Mouse (Mus musculus) embryonic facial prominence, embryonic 11.5 days (tissue): Measurements from ENCODE around the gene E130114P18Rik. TPM values are rescaled to one million over a fixed set of nuclear protein-coding genes. Genes with fewer than 3 reads are reported as not detected.

ENCODE experiments used
- ATAC-seq: fragments of 200-750 bp; cut with Nextera tagmentation; replicated peaks from 2 replicates; pipeline ENCODE4 v1.8.0; 2017; ENCODE audit warnings: low read depth; ENCODE audit not compliant: insufficient number of reproducible peaks, low FRiP score, low TSS enrichment
- DNase-seq: peaks from one replicate; pipeline ENCODE4 v3.0.0-alpha.2; 2015; ENCODE audit warnings: low spot score
- H3K27ac ChIP-seq: fragments of 300-500 bp; sonication (generic); replicated peaks from 2 replicates; pipeline ENCODE4 v1.5.1; 2014; ENCODE audit warnings: mild to moderate bottlenecking, low read depth, low read length, control low read depth
- H3K27me3 ChIP-seq: fragments of 300-500 bp; sonication (generic); 2 replicates; pipeline ENCODE4 v1.6.1; 2014; ENCODE audit warnings: mild to moderate bottlenecking, low read length, moderate library complexity, mixed read lengths; ENCODE audit not compliant: control insufficient read depth, insufficient read depth
- H3K36me3 ChIP-seq: fragments of 300-500 bp; sonication (generic); replicated peaks from 2 replicates; pipeline ENCODE4 v1.6.1; 2014; ENCODE audit warnings: low read depth, mild to moderate bottlenecking, low read length, moderate library complexity, mixed read lengths; ENCODE audit not compliant: control insufficient read depth, insufficient read depth
- H3K4me1 ChIP-seq: fragments of 300-500 bp; sonication (generic); 2 replicates; pipeline ENCODE4 v1.6.1; 2014; ENCODE audit warnings: low read length, mixed read lengths; ENCODE audit not compliant: control insufficient read depth, insufficient read depth
- H3K4me2 ChIP-seq: fragments of 300-500 bp; sonication (generic); 2 replicates; pipeline ENCODE4 v1.6.1; 2014; ENCODE audit warnings: low read depth, mild to moderate bottlenecking, control low read depth, low read length, moderate library complexity
- H3K4me3 ChIP-seq: fragments of 300-500 bp; sonication (generic); 2 replicates; pipeline ENCODE4 v1.5.1; 2014; ENCODE audit warnings: low read depth, low read length, control low read depth
- H3K9ac ChIP-seq: fragments of 300-500 bp; sonication (generic); replicated peaks from 2 replicates; pipeline ENCODE4 v1.6.1; 2014; ENCODE audit warnings: mild to moderate bottlenecking, control low read depth, low read length
- H3K9me3 ChIP-seq: fragments of 300-500 bp; sonication (generic); replicated peaks from 2 replicates; pipeline ENCODE4 v1.6.1; 2016; ENCODE audit warnings: mild to moderate bottlenecking, low read length, inconsistent platforms, mixed read lengths; ENCODE audit not compliant: control insufficient read depth
- WGBS: fragments of 180-500 bp; shearing (Covaris S2); extraction: QIAGEN DNeasy Blood & Tissue Kit; methylation state at CpG from one replicate; pipeline ENCODE4 v1.1.7; 2014; 5-methylcytosine and 5-hydroxymethylcytosine counted together
- polyA plus RNA-seq: library from polyadenylated mRNA; unstranded; fragments of >200 nt; fragmentation: Nextera tagmentation; extraction: Ambion mirVana; gene quantifications from 2 replicates; pipeline ENCODE4 v1.2.1, GENCODE M21; 2014

The E130114P18Rik gene
- polyA plus RNA-seq, 1 experiment from 2014 or later, result 9.5 TPM

- no peak overlapping the region for H3K4me3 ChIP-seq
- H3K9ac ChIP-seq, result no peak overlapping the region
- DNase-seq (no peak), ATAC-seq (no peak)
- H3K9me3 ChIP-seq, result no peaks in the 10 kb centered on the region
- no peak overlapping the region for H3K27ac ChIP-seq
- WGBS, result 75% methylated on average over 10 of the region's 10 CpGs
- H3K36me3 ChIP-seq, result no peaks in the 10 kb centered on the region
- no peaks in the 10 kb centered on the region; the same call in 1 of the 2 replicates for H3K4me1 ChIP-seq
- no peaks in the 10 kb centered on the region for H3K27me3 ChIP-seq
- H3K4me2 ChIP-seq, result no peak overlapping the region
These were observed 18.6 kb upstream of the E130114P18Rik start for GRCm38 (mm10) chr4:97796505-97796904.

- no peaks in the 10 kb centered on the region; the same call in 1 of the 2 replicates for H3K4me1 ChIP-seq
- no peak overlapping the region for H3K27ac ChIP-seq
- no peaks in the 10 kb centered on the region for H3K27me3 ChIP-seq
- H3K9ac ChIP-seq, result no peak overlapping the region
- DNase-seq (no peak), ATAC-seq (no peak)
- no peak overlapping the region for H3K4me3 ChIP-seq
- no peaks in the 10 kb centered on the region for H3K36me3 ChIP-seq
- 79% methylated on average over 5 of the region's 5 CpGs for WGBS
- no peaks in the 10 kb centered on the region for H3K9me3 ChIP-seq
- H3K4me2 ChIP-seq, result no peak overlapping the region
These were observed 18.1 kb upstream of the E130114P18Rik start for GRCm38 (mm10) chr4:97795957-97796356.

- H3K4me2 ChIP-seq, result no peak overlapping the region
- H3K4me3 ChIP-seq, result no peak overlapping the region
- H3K27ac ChIP-seq, result no peak overlapping the region
- no peaks in the 10 kb centered on the region for H3K27me3 ChIP-seq
- no peaks in the 10 kb centered on the region for H3K9me3 ChIP-seq
- 94% methylated on average over 4 of the region's 4 CpGs for WGBS
- DNase-seq (no peak), ATAC-seq (no peak)
- H3K4me1 ChIP-seq, result no peaks in the 10 kb centered on the region; the same call in 1 of the 2 replicates
- H3K9ac ChIP-seq, result no peak overlapping the region
- no peaks in the 10 kb centered on the region for H3K36me3 ChIP-seq
These were observed 17.0 kb upstream of the E130114P18Rik start for GRCm38 (mm10) chr4:97794865-97795264.

GRCm38 (mm10) chr4:97793931-97794330 is 16.1 kb upstream of the E130114P18Rik start:
- no peak for DNase-seq
- ATAC-seq, result no peak
- Histone ChIP-seq H3K9me3 (no peaks in the 10 kb centered on the region), H3K4me1 (no peaks in the 10 kb centered on the region; the same call in 1 of the 2 replicates), H3K9ac (no peak overlapping the region), H3K27ac (no peak overlapping the region), H3K27me3 (no peaks in the 10 kb centered on the region), H3K4me3 (no peak overlapping the region), H3K36me3 (no peaks in the 10 kb centered on the region), H3K4me2 (no peak overlapping the region)
- 77% methylated on average over 10 of the region's 10 CpGs for WGBS

- Histone ChIP-seq H3K9ac (no peak overlapping the region), H3K4me1 (no peaks in the 10 kb centered on the region), H3K4me3 (no peak overlapping the region), H3K4me2 (no peak overlapping the region), H3K36me3 (no peaks in the 10 kb centered on the region; the same call in 1 of the 2 replicates), H3K27me3 (no peaks in the 10 kb centered on the region), H3K9me3 (no peaks in the 10 kb centered on the region), H3K27ac (no peak overlapping the region)
- ATAC-seq (no peak), DNase-seq (no peak)
- WGBS, result 66% methylated on average over 4 of the region's 4 CpGs
These were observed 10.7 kb upstream of the E130114P18Rik start for GRCm38 (mm10) chr4:97788537-97788936.

GRCm38 (mm10) chr4:97787515-97787914 is 9.6 kb upstream of the E130114P18Rik start:
- ATAC-seq (no peak), DNase-seq (no peak)
- Histone ChIP-seq H3K9ac (no peak overlapping the region), H3K4me3 (no peak overlapping the region), H3K27me3 (no peaks in the 10 kb centered on the region), H3K4me1 (no peaks in the 10 kb centered on the region), H3K36me3 (no peaks in the 10 kb centered on the region; the same call in 1 of the 2 replicates), H3K27ac (no peak overlapping the region), H3K9me3 (no peaks in the 10 kb centered on the region), H3K4me2 (no peak overlapping the region)
- WGBS, result 78% methylated on average over 3 of the region's 3 CpGs

- no peaks in the 10 kb centered on the region for H3K4me1 ChIP-seq
- no peak overlapping the region for H3K27ac ChIP-seq
- H3K27me3 ChIP-seq, result no peaks in the 10 kb centered on the region
- H3K4me2 ChIP-seq, result no peak overlapping the region
- no peaks in the 10 kb centered on the region for H3K9me3 ChIP-seq
- no peak for ATAC-seq
- no peaks in the 10 kb centered on the region; the same call in 1 of the 2 replicates for H3K36me3 ChIP-seq
- WGBS, result 40% methylated on average over 8 of the region's 8 CpGs
- H3K4me3 ChIP-seq, result no peak overlapping the region
- DNase-seq, result no peak
- H3K9ac ChIP-seq, result no peak overlapping the region
These were observed 8.7 kb upstream of the E130114P18Rik start for GRCm38 (mm10) chr4:97786571-97786970.

- no peak overlapping the region for H3K4me3 ChIP-seq
- no peaks in the 10 kb centered on the region; the same call in 1 of the 2 replicates for H3K36me3 ChIP-seq
- no peaks in the 10 kb centered on the region for H3K9me3 ChIP-seq
- 81% methylated on average over 8 of the region's 8 CpGs for WGBS
- DNase-seq (no peak), ATAC-seq (no peak)
- no peaks in the 10 kb centered on the region for H3K4me1 ChIP-seq
- H3K27ac ChIP-seq, result no peak overlapping the region
- H3K27me3 ChIP-seq, result no peaks in the 10 kb centered on the region
- no peak overlapping the region for H3K9ac ChIP-seq
- no peak overlapping the region for H3K4me2 ChIP-seq
These were observed 7.8 kb upstream of the E130114P18Rik start for GRCm38 (mm10) chr4:97785547-97786271.
